Mouse (Mus musculus): ENCODE data around the gene Hras. TPM values are rescaled to one million over a fixed set of nuclear protein-coding genes. Genes with fewer than 3 reads are reported as not detected.

Hras gene
- polyA plus RNA-seq (2017; shearing (Covaris generic)) = 10 to 100 TPM; 45.4 to 45.7 TPM

GRCm38 (mm10) chr7:141193948-141194347, at the start of gene Hras, which contains the start of gene Lrrc56:
Gene Hras, minus strand, starts transcription at chr7:141194005.
Gene Lrrc56, plus strand, starts transcription at chr7:141194157.

GRCm38 (mm10) chr7:141228279-141229067, 34.7 kb upstream of the Hras start, which contains the start of gene Phrf1:
Gene Phrf1, plus strand, starts transcription at chr7:141228784.

GRCm38 (mm10) chr7:141215101-141215879, 21.5 kb upstream of the Hras start, which contains the start of gene Rassf7:
Gene Rassf7, plus strand, starts transcription at chr7:141215860.

GRCm38 (mm10) chr7:141213605-141214235, 19.9 kb upstream of the Hras start, which contains the start of gene Lmntd2:
Gene Lmntd2, minus strand, starts transcription at chr7:141214080.

GRCm38 (mm10) chr7:141172116-141173006, 21.4 kb downstream of the Hras start, which contains the start of gene Rnh1:
Gene Rnh1, minus strand, starts transcription at chr7:141172857.

Other genes with a start within 250 kb of the Hras start
- 1 to 10 TPM in 1 of 2 experiments, under 1 TPM in 1; 0.35 to 1.1 TPM for gene Ifitm5, start 243.7 kb downstream of the Hras start, polyA plus RNA-seq (2017; shearing (Covaris generic))
- not detected for gene Gm45717, start 238.1 kb downstream of the Hras start, polyA plus RNA-seq (2017; shearing (Covaris generic))
- gene Ifitm2, start 238.0 kb downstream of the Hras start, polyA plus RNA-seq (2017; shearing (Covaris generic)) = 10 to 100 TPM; 37.1 to 96.5 TPM
- 1 to 10 TPM in 1 of 2 experiments, not detected in 1; 1.9 TPM for gene Ifitm1, start 226.8 kb downstream of the Hras start, polyA plus RNA-seq (2017; shearing (Covaris generic))
- gene Ifitm3, start 183.2 kb downstream of the Hras start, polyA plus RNA-seq (2017; shearing (Covaris generic)) = 1 to 10 TPM; 3.5 to 8.8 TPM
- not detected for gene Ifitm6, start 176.1 kb downstream of the Hras start, polyA plus RNA-seq (2017; shearing (Covaris generic))
- gene Gm17387, start 164.9 kb downstream of the Hras start, polyA plus RNA-seq (2017; shearing (Covaris generic)) = not detected
- gene B4galnt4, start 132.9 kb downstream of the Hras start, polyA plus RNA-seq (2017; shearing (Covaris generic)) = 10 to 100 TPM; 18.8 to 19.5 TPM
- 100 to 1,000 TPM; 253 to 350 TPM for gene Pkp3, start 115.8 kb downstream of the Hras start, polyA plus RNA-seq (2017; shearing (Covaris generic))
- gene Sigirr, start 93.4 kb downstream of the Hras start, polyA plus RNA-seq (2017; shearing (Covaris generic)) = 100 to 1,000 TPM; 207 to 212 TPM
- under 1 TPM; 0.48 to 0.54 TPM for gene Ano9, start 76.2 kb downstream of the Hras start, polyA plus RNA-seq (2017; shearing (Covaris generic))
- gene Ptdss2, start 71.6 kb downstream of the Hras start, polyA plus RNA-seq (2017; shearing (Covaris generic)) = 10 to 100 TPM; 19.1 to 23.2 TPM
- gene Rnh1, start 21.1 kb downstream of the Hras start, polyA plus RNA-seq (2017; shearing (Covaris generic)) = 100 to 1,000 TPM; 110 to 149 TPM
- gene Lrrc56, start 152 bp upstream of the Hras start, polyA plus RNA-seq (2017; shearing (Covaris generic)) = 1 to 10 TPM; 2.7 to 6.2 TPM
- 10 to 100 TPM; 13.5 to 14.3 TPM for gene Lmntd2, start 20.1 kb upstream of the Hras start, polyA plus RNA-seq (2017; shearing (Covaris generic))
- 10 to 100 TPM; 18.6 to 27.3 TPM for gene Rassf7, start 21.9 kb upstream of the Hras start, polyA plus RNA-seq (2017; shearing (Covaris generic))
- 10 to 100 TPM; 88.2 to 93.2 TPM for gene Phrf1, start 34.8 kb upstream of the Hras start, polyA plus RNA-seq (2017; shearing (Covaris generic))
- gene Irf7, start 72.5 kb upstream of the Hras start, polyA plus RNA-seq (2017; shearing (Covaris generic)) = 100 to 1,000 TPM in 1 of 2 experiments, 10 to 100 TPM in 1; 89.0 to 155 TPM
- not detected for gene Cdhr5, start 82.8 kb upstream of the Hras start, polyA plus RNA-seq (2017; shearing (Covaris generic))
- gene Sct, start 85.1 kb upstream of the Hras start, polyA plus RNA-seq (2017; shearing (Covaris generic)) = not detected
- gene Drd4, start 98.0 kb upstream of the Hras start, polyA plus RNA-seq (2017; shearing (Covaris generic)) = under 1 TPM; 0.11 to 0.29 TPM
- gene Deaf1, start 133.7 kb upstream of the Hras start, polyA plus RNA-seq (2017; shearing (Covaris generic)) = 10 to 100 TPM; 57.7 to 77.6 TPM
- gene Tmem80, start 133.7 kb upstream of the Hras start, polyA plus RNA-seq (2017; shearing (Covaris generic)) = 10 to 100 TPM; 29.5 to 50.4 TPM
- 1 to 10 TPM in 1 of 2 experiments, under 1 TPM in 1; 0.17 to 3.1 TPM for gene Eps8l2, start 144.9 kb upstream of the Hras start, polyA plus RNA-seq (2017; shearing (Covaris generic))
- 100 to 1,000 TPM; 296 to 311 TPM for gene Taldo1, start 198.2 kb upstream of the Hras start, polyA plus RNA-seq (2017; shearing (Covaris generic))
- gene Gatd1, start 220.1 kb upstream of the Hras start, polyA plus RNA-seq (2017; shearing (Covaris generic)) = 10 to 100 TPM; 72.6 to 73.9 TPM
- gene Cend1, start 235.5 kb upstream of the Hras start, polyA plus RNA-seq (2017; shearing (Covaris generic)) = 1 to 10 TPM in 1 of 2 experiments, under 1 TPM in 1; 0.47 to 3.0 TPM
- gene Slc25a22, start 243.9 kb upstream of the Hras start, polyA plus RNA-seq (2017; shearing (Covaris generic)) = 10 to 100 TPM; 56.8 to 63.3 TPM

Measured in inflammation-experienced regulatory T-cells (primary cell).